Mouse (Mus musculus) heart, embryonic 10.5 days (tissue): Measurements from ENCODE around the gene Gm20661. TPM values are rescaled to one million over a fixed set of nuclear protein-coding genes. Genes with fewer than 3 reads are reported as not detected.
"Not testable (repeated sequence)": the region's sequence is repeated elsewhere in the genome, so short reads cannot be mapped to it uniquely, and the experiment has no call there.

Source experiments
- DNase-seq: peaks from one replicate; pipeline ENCODE4 v3.0.0-alpha.2; 2017; ENCODE audit warnings: low spot score
- H3K27ac ChIP-seq: fragments of 300-500 bp; sonication (generic); 2 replicates; pipeline ENCODE4 v1.5.1; 2016; ENCODE audit warnings: mild to moderate bottlenecking
- H3K27me3 ChIP-seq: fragments of 300-500 bp; sonication (generic); 2 replicates; pipeline ENCODE4 v1.6.1; 2016; ENCODE audit warnings: mild to moderate bottlenecking; ENCODE audit not compliant: poor library complexity, insufficient read depth, severe bottlenecking
- H3K36me3 ChIP-seq: fragments of 300-500 bp; sonication (generic); 2 replicates; pipeline ENCODE4 v1.6.1; 2016; ENCODE audit warnings: mild to moderate bottlenecking, moderate library complexity
- H3K4me1 ChIP-seq: fragments of 300-500 bp; sonication (generic); 2 replicates; pipeline ENCODE4 v1.6.1; 2016; ENCODE audit warnings: mild to moderate bottlenecking
- H3K4me3 ChIP-seq: fragments of 300-500 bp; sonication (generic); 2 replicates; pipeline ENCODE4 v1.5.1; 2016; ENCODE audit warnings: mild to moderate bottlenecking, moderate library complexity
- H3K9me3 ChIP-seq: fragments of 300-500 bp; sonication (generic); 2 replicates; pipeline ENCODE4 v1.6.1; 2016; ENCODE audit warnings: mild to moderate bottlenecking, moderate library complexity
- WGBS: fragments of 180-500 bp; shearing (Covaris S2); methylation state at CpG from one replicate; pipeline ENCODE4 v1.1.7; 2016; 5-methylcytosine and 5-hydroxymethylcytosine counted together
- polyA plus RNA-seq: library from polyadenylated mRNA; unstranded; fragments of >200 nt; fragmentation: Nextera tagmentation; extraction: Ambion mirVana; gene quantifications from 2 replicates; pipeline ENCODE4 v1.2.1, GENCODE M21; 2016

Gm20661 gene
- polyA plus RNA-seq, 1 experiment from 2014 or later, result 2.2 TPM

GRCm38 (mm10) chr9:107993013-107993412 lies 10.2 kb downstream of the Gm20661 start:
- 88% methylated on average over 11 of the region's 11 CpGs for WGBS
- peaks cover 15% of the 10 kb centered on the region for H3K4me1 ChIP-seq

GRCm38 (mm10) chr9:107994464-107994863 lies 11.6 kb downstream of the Gm20661 start:
- Histone ChIP-seq H3K9me3 (no peaks in the 10 kb centered on the region), H3K4me1 (peaks cover 15% of the 10 kb centered on the region), H3K4me3 (no peak overlapping the region), H3K27ac (no peak overlapping the region), H3K36me3 (no peaks in the 10 kb centered on the region), H3K27me3 (no peaks in the 10 kb centered on the region)
- DNase-seq, result peak; percentile 47
- 38% methylated on average over 2 of the region's 2 CpGs for WGBS

More at GRCm38 (mm10) chr9:107993013-107993412, 10.2 kb downstream of the Gm20661 start:
- no peak overlapping the region for H3K27ac ChIP-seq
- H3K9me3 ChIP-seq, result no peaks in the 10 kb centered on the region
- DNase-seq, result no peak
- H3K27me3 ChIP-seq, result no peaks in the 10 kb centered on the region
- H3K36me3 ChIP-seq, result no peaks in the 10 kb centered on the region
- no peak overlapping the region for H3K4me3 ChIP-seq

GRCm38 (mm10) chr9:107995513-107995912 lies 12.7 kb downstream of the Gm20661 start:
- 89% methylated on average over 21 of the region's 21 CpGs for WGBS
- 0 out of 2 replicates have a peak overlapping the region, but pooled peaks have one; percentile 12 for H3K27ac ChIP-seq

DNA sequence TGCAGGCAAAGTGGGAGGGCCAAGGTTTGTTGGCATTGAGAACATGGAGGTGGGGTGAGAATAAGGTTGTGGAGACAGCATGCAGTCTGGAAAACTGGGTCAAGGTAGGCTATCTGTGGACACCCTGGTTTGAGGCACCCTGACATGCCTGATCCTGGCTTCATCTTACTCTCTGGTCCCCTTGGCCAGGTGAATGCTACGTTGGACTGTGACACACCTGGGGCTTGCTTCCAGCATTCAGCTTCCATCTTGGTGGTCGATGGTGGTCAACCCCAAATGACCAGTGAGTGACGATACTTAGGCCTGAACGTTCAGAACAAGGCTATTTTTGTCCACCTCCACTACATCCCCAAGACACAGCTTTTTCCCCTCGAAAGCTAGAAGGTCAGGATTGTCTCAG lies 13.2 kb downstream of the Gm20661 start, which contains the start of gene Gm20662:
Gene Gm20662 (plus strand): TSS at position 301 of the 400 bp plus-strand sequence.
- H3K27ac ChIP-seq, result 0 out of 2 replicates have a peak within 1 kb of the TSS, but pooled peaks have one; percentile 12
- 86% methylated on average over 5 of the region's 5 CpGs for WGBS
- no peaks in the 10 kb centered on the region for H3K36me3 ChIP-seq
- no peaks in the 10 kb centered on the region for H3K27me3 ChIP-seq
- no peak within 1 kb of the TSS for H3K4me3 ChIP-seq
- no peak for DNase-seq
- H3K4me1 ChIP-seq, result peaks cover 15% of the 10 kb centered on the region
- H3K9me3 ChIP-seq, result no peaks in the 10 kb centered on the region

More at GRCm38 (mm10) chr9:107995513-107995912, 12.7 kb downstream of the Gm20661 start:
- Histone ChIP-seq H3K9me3 (no peaks in the 10 kb centered on the region), H3K36me3 (no peaks in the 10 kb centered on the region), H3K4me1 (peaks cover 15% of the 10 kb centered on the region), H3K4me3 (no peak overlapping the region), H3K27me3 (no peaks in the 10 kb centered on the region)
- DNase-seq, result peak; percentile 73

DNA sequence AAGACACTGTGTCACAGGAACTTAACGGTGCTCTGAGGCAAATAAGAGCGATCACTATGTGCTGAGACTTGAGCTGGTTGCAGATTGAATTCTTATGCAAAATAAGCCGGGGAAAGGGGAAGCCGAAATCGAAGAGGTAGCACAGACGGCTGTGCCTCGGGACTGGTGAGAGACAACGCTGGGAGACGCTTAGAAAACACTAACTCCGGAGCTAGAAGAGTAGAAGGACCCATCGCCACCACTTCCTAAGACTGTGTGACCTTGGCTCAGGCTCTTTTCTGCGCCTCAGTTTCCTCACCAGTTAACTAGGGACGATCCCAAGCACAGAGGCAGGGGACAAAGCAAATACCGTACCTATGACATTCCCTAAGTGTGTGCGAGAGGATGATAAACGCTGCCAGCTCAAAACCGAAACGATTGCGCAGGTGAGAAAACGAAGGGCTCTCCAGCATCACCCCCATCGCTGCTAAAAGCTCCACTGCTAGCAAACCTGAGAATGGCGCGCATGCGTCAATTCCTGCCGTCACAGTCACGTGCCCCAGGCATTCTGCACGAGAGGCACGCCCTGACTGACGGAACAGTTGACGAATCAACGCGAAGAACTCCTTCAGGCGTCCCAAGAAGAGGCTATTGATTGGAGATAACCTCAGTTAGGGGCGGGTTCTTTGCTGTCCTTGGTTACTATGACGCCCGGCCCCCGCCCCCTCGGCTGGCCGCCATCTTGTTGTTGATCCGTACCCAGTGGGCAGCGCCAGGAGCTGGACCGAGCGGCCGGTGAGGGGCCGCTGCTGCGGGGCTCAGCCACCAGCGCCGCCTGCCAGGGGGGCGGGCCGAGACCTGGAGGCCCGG lies 19.3 kb downstream of the Gm20661 start, which contains the start of gene Ip6k1:
Gene Ip6k1 (plus strand): TSS at position 580 of the 849 bp plus-strand sequence.
- Histone ChIP-seq H3K27me3 (no peaks in the 10 kb centered on the region), H3K9me3 (no peaks in the 10 kb centered on the region), H3K4me1 (peaks cover 26% of the 10 kb centered on the region), H3K27ac (peak within 1 kb of the TSS; percentile 98), H3K4me3 (peak within 1 kb of the TSS; percentile 99), H3K36me3 (0 out of 2 replicates have a peak, but pooled peaks cover 7% of the 10 kb centered on the region)
- peak; percentile 100 for DNase-seq
- WGBS, result under 1% methylated on average over 51 of the region's 51 CpGs

GRCm38 (mm10) chr9:108002778-108003530 lies 20.1 kb downstream of the Gm20661 start:
- under 1% methylated on average over 50 of the region's 50 CpGs for WGBS
- H3K36me3 ChIP-seq, result 0 out of 2 replicates have a peak, but pooled peaks cover 7% of the 10 kb centered on the region
- no peak for DNase-seq
- peaks cover 26% of the 10 kb centered on the region for H3K4me1 ChIP-seq
- no peaks in the 10 kb centered on the region for H3K27me3 ChIP-seq
- H3K27ac ChIP-seq, result peak overlapping the region; percentile 98
- H3K4me3 ChIP-seq, result peak overlapping the region; percentile 99
- no peaks in the 10 kb centered on the region for H3K9me3 ChIP-seq

GRCm38 (mm10) chr9:108003531-108003890 lies 20.7 kb downstream of the Gm20661 start:
- H3K27ac ChIP-seq, result peak overlapping the region; percentile 98
- no peaks in the 10 kb centered on the region for H3K9me3 ChIP-seq
- no peaks in the 10 kb centered on the region for H3K27me3 ChIP-seq
- peaks cover 29% of the 10 kb centered on the region for H3K4me1 ChIP-seq
- 0 out of 2 replicates have a peak, but pooled peaks cover 9% of the 10 kb centered on the region for H3K36me3 ChIP-seq
- WGBS, result 31% methylated on average over 8 of the region's 8 CpGs
- no peak for DNase-seq
- H3K4me3 ChIP-seq, result peak overlapping the region; percentile 99

DNA sequence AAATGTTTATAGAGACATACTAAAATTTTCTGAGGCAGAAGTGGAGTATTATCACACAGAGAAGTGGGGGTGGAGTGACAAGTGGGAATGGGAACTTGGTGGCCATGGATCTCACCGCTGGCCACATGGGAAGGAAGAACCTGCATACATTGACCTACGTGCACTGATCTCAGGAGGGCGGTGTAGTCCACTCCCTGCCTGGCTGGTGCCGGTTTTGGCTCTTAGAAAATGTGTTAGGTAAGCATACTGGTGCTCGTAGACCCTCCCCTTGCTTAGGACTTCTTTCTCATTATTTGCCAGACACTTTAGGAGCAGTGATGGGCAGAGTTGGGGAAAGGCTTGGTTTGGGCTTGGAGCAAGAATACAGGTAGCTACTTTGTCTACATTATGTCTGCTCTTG lies 25.2 kb downstream of the Gm20661 start:
- Histone ChIP-seq H3K27me3 (no peaks in the 10 kb centered on the region), H3K27ac (no peak overlapping the region), H3K36me3 (peaks cover 19% of the 10 kb centered on the region), H3K9me3 (no peaks in the 10 kb centered on the region), H3K4me1 (peaks cover 23% of the 10 kb centered on the region), H3K4me3 (no peak overlapping the region)
- DNase-seq, result no peak
- 84% methylated on average over 5 of the region's 5 CpGs for WGBS

DNA sequence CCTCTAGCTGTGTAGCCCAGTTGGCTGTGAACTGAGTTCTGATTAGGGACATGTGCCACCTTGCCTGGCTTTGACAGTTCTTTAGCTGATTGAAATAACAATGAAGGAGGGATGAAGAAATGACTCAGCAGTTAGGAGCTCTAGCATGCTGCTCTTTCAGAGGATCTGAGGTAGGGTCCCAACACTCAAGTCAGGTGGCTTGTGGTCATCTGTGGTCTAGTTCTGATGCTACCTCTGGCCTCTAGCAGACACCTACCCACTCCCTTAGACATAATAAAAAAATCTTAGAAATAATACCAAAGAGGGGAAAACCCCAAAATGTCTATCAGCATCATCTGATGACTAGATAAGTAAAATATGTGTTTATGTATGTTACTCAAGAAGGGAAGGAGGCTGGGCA lies 27.5 kb downstream of the Gm20661 start:
- DNase-seq, result no peak
- H3K9me3 ChIP-seq, result no peaks in the 10 kb centered on the region
- H3K4me3 ChIP-seq, result no peak overlapping the region
- H3K36me3 ChIP-seq, result peaks cover 24% of the 10 kb centered on the region
- H3K27ac ChIP-seq, result no peak overlapping the region
- H3K27me3 ChIP-seq, result no peaks in the 10 kb centered on the region
- H3K4me1 ChIP-seq, result peaks cover 3% of the 10 kb centered on the region; the same call in 1 of the 2 replicates

DNA sequence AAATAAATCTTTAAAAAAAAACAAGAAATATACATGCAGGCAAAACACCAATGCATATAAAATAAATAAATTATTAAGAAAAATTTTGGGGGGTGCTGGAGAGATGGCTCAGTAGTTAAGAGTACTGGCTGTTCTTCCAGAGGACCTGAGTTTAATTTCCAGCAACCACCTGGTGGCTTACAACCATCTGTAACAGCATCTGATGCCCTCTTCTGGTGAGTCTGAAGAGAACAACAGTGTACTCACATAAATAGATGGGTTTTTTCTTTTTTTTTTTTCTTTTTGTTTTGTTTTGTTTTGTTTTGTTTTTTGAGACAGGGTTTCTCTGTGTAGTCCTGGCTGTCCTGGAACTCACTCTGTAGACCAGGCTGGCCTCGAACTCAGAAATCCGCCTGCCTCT lies 30.7 kb downstream of the Gm20661 start:
- not testable (repeated sequence) for H3K27ac ChIP-seq, DNase-seq, H3K27me3 ChIP-seq, H3K4me1 ChIP-seq, H3K9me3 ChIP-seq, H3K4me3 ChIP-seq
- WGBS, result 95% methylated on average over 2 of the region's 2 CpGs
- H3K36me3 ChIP-seq, result peaks cover 29% of the 10 kb centered on the region

DNA sequence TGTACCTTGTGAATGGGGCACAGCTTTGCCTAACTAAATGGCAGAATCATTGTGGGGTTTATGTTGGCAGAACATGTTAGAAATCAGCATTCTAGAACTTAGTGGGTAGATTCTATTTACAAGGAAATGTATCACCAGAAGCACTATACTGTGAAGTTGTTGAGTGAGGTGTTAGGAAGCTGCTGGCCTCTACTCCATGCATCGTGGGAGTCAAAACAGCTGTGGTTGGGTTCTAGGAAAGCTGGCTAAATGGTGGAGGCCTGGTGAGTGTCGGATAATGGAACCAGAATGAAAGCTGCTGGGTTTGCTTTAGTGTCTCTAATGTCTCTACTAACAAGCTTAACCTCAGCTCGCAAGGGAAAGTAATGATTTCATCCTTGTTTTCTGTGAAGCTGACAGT lies 34.3 kb downstream of the Gm20661 start:
- no peak overlapping the region for H3K4me3 ChIP-seq
- no peak for DNase-seq
- no peaks in the 10 kb centered on the region for H3K27me3 ChIP-seq
- peaks cover 27% of the 10 kb centered on the region for H3K36me3 ChIP-seq
- peaks cover 7% of the 10 kb centered on the region; the same call in 1 of the 2 replicates for H3K4me1 ChIP-seq
- whole genome bisulfite sequencing, result 85% methylated on average over 3 of the region's 3 CpGs
- no peaks in the 10 kb centered on the region for H3K9me3 ChIP-seq
- no peak overlapping the region for H3K27ac ChIP-seq

DNA sequence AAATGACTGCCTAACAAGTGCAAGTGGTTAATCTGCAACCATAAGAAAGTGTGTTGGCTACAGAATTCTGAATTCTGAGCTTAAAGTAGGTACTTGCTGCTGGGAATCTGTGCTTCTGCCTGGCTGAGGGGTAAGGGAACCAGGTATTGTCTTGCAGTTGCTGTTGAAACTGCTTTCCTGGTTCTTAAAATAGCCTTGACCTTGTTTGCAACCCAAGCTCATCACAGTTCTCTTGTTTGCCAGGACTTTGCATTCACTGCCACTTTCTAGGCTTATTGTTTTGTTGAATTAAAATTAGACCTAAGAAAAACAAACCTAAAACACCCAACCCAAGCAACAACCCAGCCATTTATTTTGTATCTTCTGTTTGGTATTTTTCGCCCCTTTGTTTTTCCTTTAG lies 37.9 kb downstream of the Gm20661 start:
- WGBS, result 87% methylated on average over 1 of the region's 1 CpGs
- Histone ChIP-seq H3K9me3 (no peaks in the 10 kb centered on the region), H3K4me1 (peaks cover 7% of the 10 kb centered on the region; the same call in 1 of the 2 replicates), H3K4me3 (no peak overlapping the region), H3K36me3 (peaks cover 27% of the 10 kb centered on the region), H3K27me3 (no peaks in the 10 kb centered on the region), H3K27ac (peak overlapping the region; percentile 59; the same call in 1 of the 2 replicates)
- DNase-seq, result no peak
